Mouse (Mus musculus): ENCODE results near the gene Hmx1. TPM values are rescaled to one million over a fixed set of nuclear protein-coding genes. Genes with fewer than 3 reads are reported as not detected.
A peak's percentile ranks its signal among the peaks of the same experiment; 100 is the strongest.

Hmx1 gene
- total and polyA plus RNA-seq, 2 experiments from 2014 or later: not detected

- H3K36me3 ChIP-seq (ENCODE audit: insufficient read depth, low read length): no peaks in the 10 kb centered on the region
- H3K9me3 ChIP-seq (ENCODE audit: low read length): no peaks in the 10 kb centered on the region
- H3K27me3 ChIP-seq (ENCODE audit: insufficient read depth, low read length): no peaks in the 10 kb centered on the region
- peak; percentile 18 for DNase-seq (ENCODE audit: low spot score)
- H3K27ac ChIP-seq (ENCODE audit: low read depth, low read length): no peak overlapping the region
- no peaks in the 10 kb centered on the region for H3K4me1 ChIP-seq (ENCODE audit: insufficient read depth, low read length)
- ATAC-seq (ENCODE audit: low FRiP score): no peak
- no peak overlapping the region for H3K4me3 ChIP-seq (ENCODE audit: low read depth, low read length)
- no peak for TF ChIP-seq CTCF (IDR thresholded peaks at IDR 0.05)
- H3K4me2 ChIP-seq (ENCODE audit: low read depth, low read length, poor library complexity, severe bottlenecking): no peak overlapping the region
- no peak overlapping the region for H3K9ac ChIP-seq (replicated peaks; ENCODE audit: low read length, poor library complexity, severe bottlenecking)
- 13% methylated on average over 11 of the region's 11 CpGs for WGBS
Observed at GRCm38 (mm10) chr5:35425218-35425617, 36.3 kb downstream of the Hmx1 start.

GRCm38 (mm10) chr5:35427901-35428300 lies 39.0 kb downstream of the Hmx1 start:
- Histone ChIP-seq H3K9ac (replicated peaks; ENCODE audit: low read length, poor library complexity, severe bottlenecking) (no peak overlapping the region), H3K36me3 (ENCODE audit: insufficient read depth, low read length) (no peaks in the 10 kb centered on the region), H3K27ac (ENCODE audit: low read depth, low read length) (no peak overlapping the region), H3K9me3 (ENCODE audit: low read length) (no peaks in the 10 kb centered on the region), H3K4me1 (ENCODE audit: insufficient read depth, low read length) (no peaks in the 10 kb centered on the region), H3K4me3 (ENCODE audit: low read depth, low read length) (no peak overlapping the region), H3K4me2 (ENCODE audit: low read depth, low read length, poor library complexity, severe bottlenecking) (no peak overlapping the region), H3K27me3 (ENCODE audit: insufficient read depth, low read length) (no peaks in the 10 kb centered on the region)
- 80% methylated on average over 6 of the region's 6 CpGs for WGBS
- no peak for TF ChIP-seq CTCF (IDR thresholded peaks at IDR 0.05)
- ATAC-seq (ENCODE audit: low FRiP score) (no peak), DNase-seq (ENCODE audit: low spot score) (no peak)

- H3K27ac ChIP-seq (ENCODE audit: low read depth, low read length): no peak overlapping the region
- H3K9ac ChIP-seq (replicated peaks; ENCODE audit: low read length, poor library complexity, severe bottlenecking): no peak overlapping the region
- no peaks in the 10 kb centered on the region for H3K27me3 ChIP-seq (ENCODE audit: insufficient read depth, low read length)
- ATAC-seq (ENCODE audit: low FRiP score): no peak
- H3K9me3 ChIP-seq (ENCODE audit: low read length): no peaks in the 10 kb centered on the region
- H3K4me1 ChIP-seq (ENCODE audit: insufficient read depth, low read length): no peaks in the 10 kb centered on the region
- DNase-seq (ENCODE audit: low spot score): no peak
- no peak for TF ChIP-seq CTCF (IDR thresholded peaks at IDR 0.05)
- H3K4me2 ChIP-seq (ENCODE audit: low read depth, low read length, poor library complexity, severe bottlenecking): no peak overlapping the region
- H3K4me3 ChIP-seq (ENCODE audit: low read depth, low read length): no peak overlapping the region
- H3K36me3 ChIP-seq (ENCODE audit: insufficient read depth, low read length): no peaks in the 10 kb centered on the region
- 97% methylated on average over 6 of the region's 6 CpGs for WGBS
Observed at GRCm38 (mm10) chr5:35428421-35428820, 39.5 kb downstream of the Hmx1 start.

GRCm38 (mm10) chr5:35432098-35432497 lies 43.2 kb downstream of the Hmx1 start:
- peak; percentile 2 for DNase-seq (ENCODE audit: low spot score)
- H3K4me3 ChIP-seq (ENCODE audit: low read depth, low read length): no peak overlapping the region
- H3K27me3 ChIP-seq (ENCODE audit: insufficient read depth, low read length): no peaks in the 10 kb centered on the region
- no peak for ATAC-seq (ENCODE audit: low FRiP score)
- H3K36me3 ChIP-seq (ENCODE audit: insufficient read depth, low read length): no peaks in the 10 kb centered on the region
- no peak for TF ChIP-seq CTCF (IDR thresholded peaks at IDR 0.05)
- no peak overlapping the region for H3K4me2 ChIP-seq (ENCODE audit: low read depth, low read length, poor library complexity, severe bottlenecking)
- H3K27ac ChIP-seq (ENCODE audit: low read depth, low read length): no peak overlapping the region
- 74% methylated on average over 6 of the region's 6 CpGs for WGBS
- no peaks in the 10 kb centered on the region for H3K9me3 ChIP-seq (ENCODE audit: low read length)
- H3K9ac ChIP-seq (replicated peaks; ENCODE audit: low read length, poor library complexity, severe bottlenecking): no peak overlapping the region
- H3K4me1 ChIP-seq (ENCODE audit: insufficient read depth, low read length): no peaks in the 10 kb centered on the region

- Histone ChIP-seq H3K4me2 (ENCODE audit: low read depth, low read length, poor library complexity, severe bottlenecking) (no peak overlapping the region), H3K36me3 (ENCODE audit: insufficient read depth, low read length) (no peaks in the 10 kb centered on the region), H3K9me3 (ENCODE audit: low read length) (no peaks in the 10 kb centered on the region), H3K27me3 (ENCODE audit: insufficient read depth, low read length) (no peaks in the 10 kb centered on the region), H3K4me3 (ENCODE audit: low read depth, low read length) (no peak overlapping the region), H3K27ac (ENCODE audit: low read depth, low read length) (no peak overlapping the region), H3K4me1 (ENCODE audit: insufficient read depth, low read length) (no peaks in the 10 kb centered on the region), H3K9ac (replicated peaks; ENCODE audit: low read length, poor library complexity, severe bottlenecking) (no peak overlapping the region)
- ATAC-seq (ENCODE audit: low FRiP score) (no peak), DNase-seq (ENCODE audit: low spot score) (no peak)
- 52% methylated on average over 5 of the region's 5 CpGs for WGBS
- peak; percentile 41 for TF ChIP-seq CTCF (IDR thresholded peaks at IDR 0.05)
Observed at GRCm38 (mm10) chr5:35434038-35434437, 45.1 kb downstream of the Hmx1 start.

- Histone ChIP-seq H3K27ac (ENCODE audit: low read depth, low read length) (no peak overlapping the region), H3K4me2 (ENCODE audit: low read depth, low read length, poor library complexity, severe bottlenecking) (no peak overlapping the region), H3K9ac (replicated peaks; ENCODE audit: low read length, poor library complexity, severe bottlenecking) (no peak overlapping the region), H3K9me3 (ENCODE audit: low read length) (no peaks in the 10 kb centered on the region), H3K27me3 (ENCODE audit: insufficient read depth, low read length) (no peaks in the 10 kb centered on the region), H3K36me3 (ENCODE audit: insufficient read depth, low read length) (no peaks in the 10 kb centered on the region), H3K4me1 (ENCODE audit: insufficient read depth, low read length) (no peaks in the 10 kb centered on the region), H3K4me3 (ENCODE audit: low read depth, low read length) (no peak overlapping the region)
- no peak for TF ChIP-seq CTCF (IDR thresholded peaks at IDR 0.05)
- DNase-seq (ENCODE audit: low spot score) (no peak), ATAC-seq (ENCODE audit: low FRiP score) (no peak)
- WGBS: 62% methylated on average over 6 of the region's 6 CpGs
Observed at GRCm38 (mm10) chr5:35434703-35435102, 45.8 kb downstream of the Hmx1 start.

Data from midbrain, postnatal 0 days (tissue).